Mouse (Mus musculus): Measurements from ENCODE around the gene Klhl20. TPM values are rescaled to one million over a fixed set of nuclear protein-coding genes. Genes with fewer than 3 reads are reported as not detected.

The Klhl20 gene
- polyA plus RNA-seq, 1 experiment, result 10.1 TPM

DNA sequence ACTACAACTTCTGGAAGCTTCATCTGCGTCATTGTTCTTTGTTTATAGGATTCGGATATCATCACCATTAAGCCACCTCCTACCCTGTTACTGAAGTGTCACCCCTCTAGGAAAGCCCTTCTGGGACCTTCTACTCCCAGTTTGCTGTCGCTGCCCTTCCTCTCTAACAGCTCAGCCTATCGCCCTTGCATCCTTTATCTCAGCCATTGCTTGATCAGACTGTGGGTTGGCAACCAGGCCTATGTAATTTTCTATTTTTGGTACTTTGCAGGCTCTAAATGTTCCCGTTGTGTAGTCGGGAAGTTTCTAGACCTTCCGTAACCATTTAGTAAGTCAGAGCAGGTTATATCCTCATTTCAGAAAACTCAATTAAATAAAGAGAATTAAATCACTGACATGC, 11.9 kb upstream of the Klhl20 start:
- Histone ChIP-seq H3K79me2 (ENCODE audit: control insufficient read depth, insufficient read depth) (no peaks in the 10 kb centered on the region), H3K4me3 (no peak overlapping the region), H3K4me2 (ENCODE audit: low read depth) (no peak overlapping the region), H3K27me3 (ENCODE audit: control insufficient read depth, insufficient read depth, insufficient read length) (no peaks in the 10 kb centered on the region), H3ac (ENCODE audit: control insufficient read depth, insufficient read length) (no peak overlapping the region), H3K36me3 (ENCODE audit: control insufficient read depth, insufficient read depth) (peaks cover 3% of the 10 kb centered on the region)
- TF ChIP-seq TCF3 (IDR thresholded peaks at IDR 0.05; ENCODE audit: insufficient read length, low read depth), result no peak
- TF ChIP-seq POLR2A (IDR thresholded peaks at IDR 0.05; ENCODE audit: insufficient read length, low read depth), result no peak
- no peak for TF ChIP-seq SRF (IDR thresholded peaks at IDR 0.05; ENCODE audit: control insufficient read depth, insufficient read length, low read depth)
- TF ChIP-seq POLR2AphosphoS2 (IDR thresholded peaks at IDR 0.05; ENCODE audit: insufficient read length, low read depth), result no peak

DNA sequence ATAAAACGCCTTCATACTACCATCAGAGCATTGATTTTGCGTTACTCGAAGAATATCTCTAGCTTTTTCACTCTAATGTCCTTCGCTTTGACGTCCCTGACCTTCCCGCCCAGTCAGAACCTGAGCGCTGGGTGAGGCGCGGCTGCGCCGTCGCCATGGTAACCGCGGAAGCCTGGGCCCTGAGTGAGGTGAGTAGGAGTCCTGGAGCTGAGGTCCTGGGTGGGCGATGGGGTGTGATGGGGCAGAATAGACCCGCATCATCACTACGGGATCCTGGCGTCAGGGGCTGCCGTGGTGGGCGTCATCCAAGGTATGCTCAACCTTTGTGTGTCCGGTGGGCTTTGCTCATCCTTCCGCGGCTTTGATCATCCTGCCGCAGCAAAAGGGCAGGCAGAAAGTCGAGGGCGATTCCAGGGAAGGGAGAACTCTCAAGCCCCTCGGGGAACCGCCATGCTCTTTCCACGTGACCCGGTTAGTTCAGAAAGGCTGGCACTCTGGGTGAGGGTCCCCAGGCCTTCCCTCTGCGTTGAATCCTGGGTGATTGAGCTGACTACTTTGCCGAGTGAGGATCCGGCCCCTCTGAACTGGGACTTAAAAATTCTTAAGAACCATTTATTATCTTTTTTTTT, 11.3 kb upstream of the Klhl20 start, which contains the start of gene Ankrd45:
Gene Ankrd45 (plus strand): TSS at position 161 of the 629 bp plus-strand sequence.
- Histone ChIP-seq H3K27me3 (ENCODE audit: control insufficient read depth, insufficient read depth, insufficient read length) (no peaks in the 10 kb centered on the region), H3ac (ENCODE audit: control insufficient read depth, insufficient read length) (no peak within 1 kb of the TSS), H3K36me3 (ENCODE audit: control insufficient read depth, insufficient read depth) (no peaks in the 10 kb centered on the region), H3K79me2 (ENCODE audit: control insufficient read depth, insufficient read depth) (no peaks in the 10 kb centered on the region), H3K4me3 (no peak within 1 kb of the TSS), H3K4me2 (ENCODE audit: low read depth) (no peak within 1 kb of the TSS)
- no peak for TF ChIP-seq TCF3 (IDR thresholded peaks at IDR 0.05; ENCODE audit: insufficient read length, low read depth)
- TF ChIP-seq POLR2AphosphoS2 (IDR thresholded peaks at IDR 0.05; ENCODE audit: insufficient read length, low read depth), result peak; percentile 28

DNA sequence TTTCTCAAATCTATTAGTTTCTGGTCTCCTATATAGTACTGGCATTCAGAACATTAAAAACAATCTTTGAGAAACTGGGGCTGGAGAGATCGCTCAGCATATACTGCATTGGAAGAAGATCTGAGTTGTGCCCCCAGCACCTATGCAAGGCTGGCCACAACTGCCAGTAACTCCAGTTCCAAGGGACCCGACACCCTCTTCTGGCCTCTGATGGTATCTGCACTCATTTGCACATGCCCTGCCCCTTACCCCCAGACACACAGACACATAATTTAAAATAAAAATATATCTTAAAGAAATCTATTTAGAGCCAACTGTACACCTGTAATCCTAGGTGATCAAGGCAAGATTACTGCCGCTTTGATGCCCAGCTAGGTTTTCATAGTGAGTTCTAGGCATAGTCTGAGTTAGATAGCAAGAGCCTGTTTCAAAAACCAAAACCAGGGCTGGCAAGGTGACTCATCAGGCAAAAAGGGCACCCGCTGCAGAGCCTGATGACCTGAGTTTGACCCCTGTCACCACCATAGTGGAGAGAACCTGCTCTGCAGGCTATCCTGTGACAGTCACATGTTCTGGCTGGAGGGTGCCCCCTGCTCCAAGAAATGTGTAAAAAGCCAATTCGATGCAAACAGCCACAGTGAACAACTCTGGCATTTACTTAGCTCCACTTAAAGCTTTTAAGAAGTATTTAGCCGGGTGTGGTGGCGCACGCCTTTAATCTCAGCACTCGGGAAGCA, 8.9 kb upstream of the Klhl20 start:
- Histone ChIP-seq H3K4me2 (ENCODE audit: low read depth) (no peak overlapping the region), H3ac (ENCODE audit: control insufficient read depth, insufficient read length) (no peak overlapping the region), H3K4me3 (no peak overlapping the region), H3K27me3 (ENCODE audit: control insufficient read depth, insufficient read depth, insufficient read length) (no peaks in the 10 kb centered on the region), H3K36me3 (ENCODE audit: control insufficient read depth, insufficient read depth) (no peaks in the 10 kb centered on the region), H3K79me2 (ENCODE audit: control insufficient read depth, insufficient read depth) (no peaks in the 10 kb centered on the region)
- TF ChIP-seq SRF (IDR thresholded peaks at IDR 0.05; ENCODE audit: control insufficient read depth, insufficient read length, low read depth), result no peak
- no peak for TF ChIP-seq MYOD1 (IDR thresholded peaks at IDR 0.05; ENCODE audit: control insufficient read depth in 1 of 3, insufficient read length in 2 of 3, low read depth in 2 of 3)
- TF ChIP-seq MYOG (IDR thresholded peaks at IDR 0.05; ENCODE audit: control insufficient read depth in 1 of 3, insufficient read depth in 1 of 3, insufficient read length in 2 of 3, low read depth in 2 of 3), result no peak
- no peak for TF ChIP-seq POLR2A (IDR thresholded peaks at IDR 0.05; ENCODE audit: insufficient read length, low read depth)
- no peak for TF ChIP-seq REST (IDR thresholded peaks at IDR 0.05; ENCODE audit: insufficient read depth, insufficient read length)
- TF ChIP-seq TCF12 (IDR thresholded peaks at IDR 0.05; ENCODE audit: insufficient read depth, poor library complexity, severe bottlenecking), result no peak
- TF ChIP-seq POLR2AphosphoS2 (IDR thresholded peaks at IDR 0.05; ENCODE audit: insufficient read length, low read depth), result no peak
- no peak for TF ChIP-seq MAX (IDR thresholded peaks at IDR 0.05; ENCODE audit: low read depth)
- no peak for TF ChIP-seq USF1 (IDR thresholded peaks at IDR 0.05; ENCODE audit: low read depth)

DNA sequence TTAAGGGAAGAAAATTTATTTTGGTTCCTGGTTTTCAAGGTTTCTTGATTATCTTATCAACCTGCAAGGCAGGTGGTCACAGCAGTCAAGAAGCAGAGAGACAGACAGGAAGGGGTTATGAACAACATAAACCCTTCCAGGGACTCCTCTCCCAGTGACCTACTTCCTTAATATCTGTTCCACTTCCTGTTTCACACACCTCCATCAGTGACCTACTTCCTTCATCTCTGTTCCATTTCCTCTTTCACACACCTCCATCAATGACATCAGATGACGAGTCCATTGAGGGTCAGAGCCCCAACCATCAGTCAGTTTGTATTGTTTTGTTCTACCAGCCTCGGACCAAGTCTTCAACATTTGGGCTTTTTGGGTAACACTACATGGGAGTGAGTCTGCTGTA, 8.2 kb upstream of the Klhl20 start:
- H3ac ChIP-seq (ENCODE audit: control insufficient read depth, insufficient read length), result no peak overlapping the region
- no peaks in the 10 kb centered on the region for H3K36me3 ChIP-seq (ENCODE audit: control insufficient read depth, insufficient read depth)
- H3K4me3 ChIP-seq, result no peak overlapping the region
- no peaks in the 10 kb centered on the region for H3K27me3 ChIP-seq (ENCODE audit: control insufficient read depth, insufficient read depth, insufficient read length)
- TF ChIP-seq TCF3 (IDR thresholded peaks at IDR 0.05; ENCODE audit: insufficient read length, low read depth), result no peak
- TF ChIP-seq TCF12 (IDR thresholded peaks at IDR 0.05; ENCODE audit: insufficient read depth, poor library complexity, severe bottlenecking), result no peak
- no peak for TF ChIP-seq REST (IDR thresholded peaks at IDR 0.05; ENCODE audit: insufficient read depth, insufficient read length)
- TF ChIP-seq CEBPB (IDR thresholded peaks at IDR 0.05; ENCODE audit: insufficient read depth, poor library complexity, severe bottlenecking), result no peak
- no peak for TF ChIP-seq MAX (IDR thresholded peaks at IDR 0.05; ENCODE audit: low read depth)
- TF ChIP-seq MYOD1 (IDR thresholded peaks at IDR 0.05; ENCODE audit: control insufficient read depth in 1 of 3, insufficient read length in 2 of 3, low read depth in 2 of 3), result no peak
- TF ChIP-seq POLR2AphosphoS2 (IDR thresholded peaks at IDR 0.05; ENCODE audit: insufficient read length, low read depth), result no peak
- no peak for TF ChIP-seq USF1 (IDR thresholded peaks at IDR 0.05; ENCODE audit: low read depth)
- no peak for TF ChIP-seq SRF (IDR thresholded peaks at IDR 0.05; ENCODE audit: control insufficient read depth, insufficient read length, low read depth)
- TF ChIP-seq MYOG (IDR thresholded peaks at IDR 0.05; ENCODE audit: control insufficient read depth in 1 of 3, insufficient read depth in 1 of 3, insufficient read length in 2 of 3, low read depth in 2 of 3), result no peak
- no peak for TF ChIP-seq POLR2A (IDR thresholded peaks at IDR 0.05; ENCODE audit: insufficient read length, low read depth)
- no peak for TF ChIP-seq E2F4 (IDR thresholded peaks at IDR 0.05; ENCODE audit: insufficient read depth)
- no peaks in the 10 kb centered on the region for H3K79me2 ChIP-seq (ENCODE audit: control insufficient read depth, insufficient read depth)
- no peak overlapping the region for H3K4me2 ChIP-seq (ENCODE audit: low read depth)

DNA sequence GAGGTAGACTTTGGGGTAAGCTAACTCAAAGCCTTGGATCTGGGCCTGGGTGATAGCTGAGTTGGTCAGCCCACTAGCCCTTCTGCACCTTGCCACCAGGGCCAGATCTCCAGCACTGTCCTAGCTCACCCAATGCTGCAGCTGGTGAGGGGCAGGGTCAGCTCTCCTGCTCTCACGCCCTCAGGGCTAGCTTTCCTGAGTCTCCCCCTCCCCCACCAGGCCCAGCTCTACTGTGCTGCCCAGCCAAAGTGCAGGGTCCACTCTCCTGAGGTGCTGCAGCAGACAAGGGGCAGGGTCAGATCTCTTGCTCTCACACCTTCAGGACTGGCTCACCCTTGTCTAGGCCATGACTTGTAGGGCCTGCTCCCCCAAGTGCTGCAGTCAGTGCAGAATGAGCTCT, 4.8 kb downstream of the Klhl20 start:
- no peak overlapping the region for H3K4me2 ChIP-seq (ENCODE audit: low read depth)
- TF ChIP-seq USF1 (IDR thresholded peaks at IDR 0.05; ENCODE audit: low read depth) (no peak), SRF (IDR thresholded peaks at IDR 0.05; ENCODE audit: control insufficient read depth, insufficient read length, low read depth) (no peak), TCF12 (IDR thresholded peaks at IDR 0.05; ENCODE audit: insufficient read depth, poor library complexity, severe bottlenecking) (no peak), MAX (IDR thresholded peaks at IDR 0.05; ENCODE audit: low read depth) (no peak), POLR2AphosphoS2 (IDR thresholded peaks at IDR 0.05; ENCODE audit: insufficient read length, low read depth) (no peak), MYOG (IDR thresholded peaks at IDR 0.05; ENCODE audit: control insufficient read depth in 1 of 3, insufficient read depth in 1 of 3, insufficient read length in 2 of 3, low read depth in 2 of 3) (no peak), E2F4 (IDR thresholded peaks at IDR 0.05; ENCODE audit: insufficient read depth) (no peak), POLR2A (IDR thresholded peaks at IDR 0.05; ENCODE audit: insufficient read length, low read depth) (no peak), TCF3 (IDR thresholded peaks at IDR 0.05; ENCODE audit: insufficient read length, low read depth) (no peak), REST (IDR thresholded peaks at IDR 0.05; ENCODE audit: insufficient read depth, insufficient read length) (no peak), CEBPB (IDR thresholded peaks at IDR 0.05; ENCODE audit: insufficient read depth, poor library complexity, severe bottlenecking) (no peak), MYOD1 (IDR thresholded peaks at IDR 0.05; ENCODE audit: control insufficient read depth in 1 of 3, insufficient read length in 2 of 3, low read depth in 2 of 3) (no peak)
- no peak overlapping the region for H3ac ChIP-seq (ENCODE audit: control insufficient read depth, insufficient read length)
- no peaks in the 10 kb centered on the region for H3K27me3 ChIP-seq (ENCODE audit: control insufficient read depth, insufficient read depth, insufficient read length)
- H3K36me3 ChIP-seq (ENCODE audit: control insufficient read depth, insufficient read depth), result no peaks in the 10 kb centered on the region
- H3K4me3 ChIP-seq, result no peak overlapping the region
- no peaks in the 10 kb centered on the region for H3K79me2 ChIP-seq (ENCODE audit: control insufficient read depth, insufficient read depth)
